Mouse (Mus musculus) gastrocnemius, postnatal 25 days (tissue): ENCODE data around the gene Dgkb. TPM values are rescaled to one million over a fixed set of nuclear protein-coding genes. Genes with fewer than 3 reads are reported as not detected.

Experiments
- DNase-seq: peaks from one replicate; pipeline ENCODE4 v3.0.0; 2022
- total RNA-seq, 2 experiments: library from RNA; stranded (reverse); gene quantifications; 1 replicate in 1 of 2; 2 replicates in 1 of 2; pipeline ENCODE4 v1.2.3; 2021

Gene Dgkb
- total RNA-seq, 2 experiments from 2014 or later = 0.83 to 0.90 TPM

GRCm38 (mm10) chr12:38374159-38374558 is 556.6 kb downstream of the Dgkb start:
- DNase-seq = no peak

GRCm38 (mm10) chr12:38385942-38386341 is 568.4 kb downstream of the Dgkb start:
- no peak for DNase-seq

GRCm38 (mm10) chr12:38386991-38387390 is 569.5 kb downstream of the Dgkb start:
- DNase-seq = no peak

- no peak for DNase-seq
Observed at GRCm38 (mm10) chr12:38387654-38388053, 570.1 kb downstream of the Dgkb start.

- DNase-seq = no peak
Observed at GRCm38 (mm10) chr12:38388243-38388642, 570.7 kb downstream of the Dgkb start.

GRCm38 (mm10) chr12:38397754-38398312 is 580.3 kb downstream of the Dgkb start:
- no peak for DNase-seq

GRCm38 (mm10) chr12:38400089-38400488 is 582.6 kb downstream of the Dgkb start:
- DNase-seq = no peak

GRCm38 (mm10) chr12:38435364-38436130 is 618.0 kb downstream of the Dgkb start:
- DNase-seq = no peak

GRCm38 (mm10) chr12:38436131-38436436 is 618.6 kb downstream of the Dgkb start:
- DNase-seq = no peak

- DNase-seq = no peak
Observed at GRCm38 (mm10) chr12:38450323-38451087, 633.0 kb downstream of the Dgkb start.

GRCm38 (mm10) chr12:38451677-38452076 is 634.2 kb downstream of the Dgkb start:
- DNase-seq = no peak

GRCm38 (mm10) chr12:38468191-38468590 is 650.7 kb downstream of the Dgkb start:
- no peak for DNase-seq

- no peak for DNase-seq
Observed at GRCm38 (mm10) chr12:38468605-38469004, 651.1 kb downstream of the Dgkb start.

GRCm38 (mm10) chr12:38497229-38497628 is 679.7 kb downstream of the Dgkb start:
- no peak for DNase-seq

- no peak for DNase-seq
Observed at GRCm38 (mm10) chr12:38500931-38501330, 683.4 kb downstream of the Dgkb start.

- no peak for DNase-seq
Observed at GRCm38 (mm10) chr12:38508195-38508594, 690.7 kb downstream of the Dgkb start.

- DNase-seq = no peak
Observed at GRCm38 (mm10) chr12:38545431-38545830, 727.9 kb downstream of the Dgkb start.

GRCm38 (mm10) chr12:38577141-38577540 is 759.6 kb downstream of the Dgkb start:
- no peak for DNase-seq

- no peak for DNase-seq
Observed at GRCm38 (mm10) chr12:38579191-38579817, 761.8 kb downstream of the Dgkb start.

- no peak for DNase-seq
Observed at GRCm38 (mm10) chr12:38586368-38586865, 768.9 kb downstream of the Dgkb start.

- DNase-seq = no peak
Observed at GRCm38 (mm10) chr12:38589951-38590350, 772.4 kb downstream of the Dgkb start.

GRCm38 (mm10) chr12:38593653-38594052 is 776.1 kb downstream of the Dgkb start:
- DNase-seq = no peak

GRCm38 (mm10) chr12:38594055-38594454 is 776.5 kb downstream of the Dgkb start:
- no peak for DNase-seq
